Mouse (Mus musculus) adrenal gland (tissue): ENCODE data around the gene Fkbp14.

Experiments
- intact Hi-C: fragments of 180-260 bp; cut with DNase I; formaldehyde crosslinking; loops from one replicate; pipeline ENCODE4 v1.15.1; 2025
- long read RNA-seq, 2 experiments: library from polyadenylated mRNA; unstranded; transcript quantifications; one replicate each; pipeline ENCODE4 v2.0.0; 2020; ENCODE audit warnings: borderline replicate concordance in 1 of 2; ENCODE audit not compliant: insufficient replicate concordance in 1 of 2

Fkbp14 gene
- long read RNA-seq, experiment 1, transcript Fkbp14-201 (4 exons, 2,694 nt) = major isoform, 20 of 23 reads
- long read RNA-seq, experiment 1, partial matches to known transcripts = 1 of 23 reads
- long read RNA-seq, experiment 1, other reads (novel, unspliced or antisense) = 2 of 23 reads
- long read RNA-seq, experiment 2, transcript Fkbp14-201 (4 exons, 2,694 nt) = major isoform, 21 of 21 reads
- long read RNA-seq, experiment 2, partial matches to known transcripts = 0 of 21 reads
- long read RNA-seq, experiment 2, other reads (novel, unspliced or antisense) = 0 of 21 reads

DNA sequence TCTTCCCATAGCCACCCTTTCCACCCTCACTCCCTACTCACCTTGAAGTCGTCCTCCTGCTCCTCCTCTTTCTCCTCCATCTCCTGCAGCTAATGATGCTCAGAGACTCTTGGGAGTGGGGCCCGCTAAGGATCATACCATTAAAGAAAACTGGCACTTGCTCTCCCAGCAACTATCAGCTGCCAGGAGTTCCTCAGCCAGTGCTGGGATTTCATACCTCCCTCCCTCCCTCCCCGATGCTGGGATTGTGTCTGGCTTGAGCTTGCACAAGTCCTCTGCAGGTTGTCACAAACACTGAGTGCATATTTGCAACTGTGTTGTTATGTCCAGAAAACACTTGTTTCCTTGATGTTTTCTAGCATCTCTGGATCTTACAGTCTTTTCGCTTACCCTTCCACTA is at the start of gene Fkbp14:
TSS of gene Fkbp14 (minus strand) at position 101 of the 400 bp plus-strand sequence.
- intact Hi-C loops = loop anchor here (5.0 kb wide), 1 partner anchor 85 kb away; the partner anchor contains the start of gene Mturn

DNA sequence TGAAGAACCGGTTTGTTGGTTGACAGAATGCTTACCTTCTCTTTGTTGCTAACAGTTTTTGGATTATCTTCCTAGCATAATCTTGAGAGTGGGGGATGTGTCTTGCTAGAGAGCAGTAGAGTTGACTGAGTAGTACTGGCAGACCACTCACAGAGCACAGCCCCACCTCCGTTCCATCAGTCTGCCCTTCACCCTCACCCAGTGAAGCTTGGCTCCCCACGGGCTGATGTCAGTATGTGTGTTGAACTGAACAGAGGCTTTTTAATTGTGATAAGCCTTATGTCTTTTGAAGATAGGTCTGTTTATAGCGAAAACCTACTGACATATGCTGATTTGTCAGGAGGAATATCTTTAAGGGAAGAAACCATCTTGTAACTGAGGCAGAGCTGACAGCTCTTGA is 46.1 kb upstream of the Fkbp14 start:
- intact Hi-C loops = no loop called here

DNA sequence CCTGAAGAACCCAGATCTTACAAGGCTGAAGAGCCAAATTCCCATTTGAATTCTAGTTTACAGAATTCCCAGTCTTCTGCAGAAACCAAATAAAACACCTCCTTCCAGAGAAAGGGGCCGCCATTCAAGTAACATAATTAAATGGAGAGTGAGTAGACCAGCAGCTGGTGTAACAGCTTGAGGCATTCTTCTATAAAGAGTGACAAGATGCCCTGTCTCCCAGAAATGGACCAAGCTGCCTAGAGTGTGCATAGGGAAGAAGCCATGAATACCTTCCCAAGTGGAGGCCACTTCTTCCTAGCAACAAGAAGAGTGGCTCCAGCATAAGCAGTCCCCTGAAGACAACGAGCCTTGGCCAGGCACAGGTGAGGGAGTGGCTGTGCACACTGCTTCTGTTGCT is 44.8 kb upstream of the Fkbp14 start:
- intact Hi-C loops = no loop called here

DNA sequence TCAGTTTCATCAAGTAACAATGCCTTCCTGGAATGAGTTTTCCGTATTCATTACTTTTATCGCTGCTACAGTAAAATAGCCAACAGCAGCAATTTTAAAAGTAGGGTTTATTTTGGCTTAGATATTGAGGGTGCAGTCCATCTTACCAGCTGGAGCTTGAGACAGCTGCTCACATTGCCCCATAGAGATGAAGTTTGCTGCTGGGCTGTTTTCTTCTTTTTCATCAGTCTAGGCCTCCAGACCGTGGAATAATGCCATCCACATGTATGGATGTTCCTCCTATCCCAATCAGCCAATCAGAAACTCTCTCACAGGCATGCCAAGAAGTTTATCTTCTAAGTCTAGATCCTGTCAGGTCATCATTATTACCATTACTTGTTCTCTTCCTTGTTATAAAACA is 42.8 kb upstream of the Fkbp14 start:
- intact Hi-C loops = no loop called here

DNA sequence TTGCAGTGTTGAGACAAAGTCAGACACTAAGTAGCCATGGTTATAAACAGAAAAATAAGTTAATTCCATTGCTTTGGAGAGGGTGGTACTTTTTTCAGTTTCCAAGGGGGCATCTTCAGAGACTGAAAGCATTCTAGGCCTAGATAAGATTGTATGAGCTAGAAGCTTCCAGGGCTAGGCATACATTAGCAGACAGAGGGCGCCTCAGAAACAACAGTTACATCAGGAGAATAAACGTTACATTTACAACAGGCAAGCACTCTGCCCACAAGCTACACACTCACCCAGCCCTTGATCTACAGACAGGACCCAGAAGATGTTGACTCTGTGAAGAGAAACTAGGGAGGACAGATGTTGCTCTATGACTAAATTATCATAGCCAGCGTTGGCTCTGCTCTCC is 34.4 kb upstream of the Fkbp14 start:
- intact Hi-C loops = loop anchor here (2.0 kb wide), 1 partner anchor 45 kb away; no protein-coding TSS in a partner anchor

DNA sequence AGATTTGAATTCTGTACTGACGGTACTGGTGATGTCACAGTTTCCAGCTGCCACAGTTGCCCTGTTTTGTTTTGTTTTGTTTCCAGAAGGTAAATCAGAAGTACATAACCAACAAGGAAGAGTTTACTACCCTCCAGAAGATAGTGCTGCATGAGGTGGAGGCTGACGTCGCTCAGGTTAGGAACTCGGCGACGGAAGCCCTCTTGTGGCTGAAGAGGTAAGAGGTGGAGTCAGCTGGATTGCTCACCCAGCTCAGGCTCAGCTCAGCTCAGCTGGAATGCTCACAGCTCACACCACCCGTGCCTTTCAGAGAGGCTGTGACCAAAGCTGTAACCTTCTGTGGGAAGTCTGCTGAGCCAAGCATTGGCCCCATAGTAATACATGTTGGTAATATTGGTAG is 32.6 kb upstream of the Fkbp14 start:
- intact Hi-C loops = loop anchor here (2.0 kb wide), 1 partner anchor 43 kb away; no protein-coding TSS in a partner anchor

DNA sequence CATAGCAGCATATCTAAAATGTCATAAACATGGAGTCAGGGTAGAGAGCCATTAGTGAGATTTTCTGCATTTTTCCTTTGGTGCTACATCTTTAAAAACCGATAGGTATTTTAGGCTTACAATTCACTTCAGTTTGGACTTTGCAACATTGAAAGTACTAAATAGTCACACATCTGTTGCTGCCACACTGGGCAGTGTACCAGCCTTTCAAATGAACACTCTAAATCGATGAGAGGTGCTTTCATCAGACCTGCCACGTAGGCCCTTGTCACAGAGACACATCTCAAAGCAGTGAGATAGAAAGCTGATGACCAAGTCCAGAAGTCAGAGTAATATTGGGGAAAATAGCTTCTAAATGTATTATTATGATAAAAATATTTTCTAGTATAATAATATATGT is 31.3 kb upstream of the Fkbp14 start:
- intact Hi-C loops = no loop called here

DNA sequence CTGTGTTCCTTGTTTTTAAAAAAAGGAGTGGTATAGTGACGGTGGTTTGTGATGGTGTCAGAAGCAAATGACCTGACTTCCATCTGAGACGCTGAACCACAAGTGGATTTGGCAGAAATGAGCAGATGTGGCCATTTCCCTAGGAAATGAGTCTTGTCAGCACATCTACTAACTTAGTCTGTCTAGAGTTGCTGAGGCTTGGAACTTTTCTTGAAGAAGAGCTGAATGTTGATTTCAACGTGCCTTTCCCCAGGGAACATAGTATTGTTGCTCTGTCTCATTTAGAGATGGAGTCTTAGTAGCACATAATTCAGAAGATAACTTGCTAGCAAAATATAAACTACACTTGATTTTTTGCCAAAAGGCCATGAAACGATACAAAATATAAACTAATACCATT is 23.2 kb upstream of the Fkbp14 start:
- intact Hi-C loops = no loop called here

DNA sequence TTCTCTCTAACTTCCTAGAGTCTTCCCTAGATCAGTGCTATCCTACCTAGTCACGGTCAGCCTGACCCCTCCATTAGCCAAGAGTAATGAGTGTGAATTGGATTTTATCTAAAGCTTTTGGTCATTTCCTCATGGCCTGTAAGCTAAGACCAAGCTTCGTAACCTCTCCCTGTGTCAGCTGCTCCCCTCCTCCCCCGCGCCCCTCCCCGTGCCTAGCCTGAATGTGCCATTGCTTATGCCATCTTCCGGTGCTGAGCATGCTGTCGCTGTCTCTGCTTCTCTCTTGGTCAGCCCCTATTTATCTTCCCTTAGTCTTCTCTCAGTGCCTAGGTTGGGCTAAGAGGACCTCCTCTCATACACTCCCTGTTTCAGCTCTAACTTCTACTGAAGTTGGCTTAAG is 22.4 kb upstream of the Fkbp14 start:
- intact Hi-C loops = no loop called here

DNA sequence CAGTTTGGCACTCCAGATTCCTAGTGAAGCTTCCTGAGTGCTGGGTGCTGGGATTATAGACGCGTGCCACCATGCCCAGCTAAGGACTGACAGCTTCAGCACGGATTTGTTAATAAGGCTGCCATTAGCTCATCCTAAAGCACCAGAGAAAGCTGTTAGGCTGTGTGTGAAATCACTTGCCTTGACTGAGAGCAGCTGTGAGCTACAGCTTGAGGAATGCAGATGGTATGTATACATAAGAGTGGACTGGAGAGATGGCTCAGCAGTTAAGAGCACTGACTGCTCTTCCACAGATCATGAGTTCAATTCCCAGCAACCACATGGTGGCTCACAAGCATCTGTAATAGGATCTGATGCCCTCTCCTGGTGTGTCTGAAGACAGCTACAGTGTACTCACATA is 20.3 kb upstream of the Fkbp14 start:
- intact Hi-C loops = no loop called here

DNA sequence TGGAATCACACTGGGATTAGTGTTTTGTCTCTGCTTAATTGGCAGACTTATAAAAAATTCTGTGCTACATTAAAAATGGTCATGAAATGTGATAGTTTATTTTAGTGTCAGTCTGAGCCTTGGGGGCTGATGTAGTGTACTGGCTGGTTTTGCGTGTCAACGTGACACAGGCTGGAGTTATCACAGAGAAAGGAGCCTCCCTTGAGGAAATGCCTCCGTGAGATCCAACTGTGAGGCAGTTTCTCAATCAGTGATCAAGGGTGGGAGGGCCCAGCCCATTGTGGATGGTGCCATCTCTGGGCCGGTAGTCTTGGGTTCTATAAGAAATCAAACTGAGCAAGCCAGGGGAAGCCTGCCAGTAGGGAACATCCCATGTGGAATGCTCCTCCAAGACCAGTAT is 9.1 kb upstream of the Fkbp14 start:
- intact Hi-C loops = no loop called here

DNA sequence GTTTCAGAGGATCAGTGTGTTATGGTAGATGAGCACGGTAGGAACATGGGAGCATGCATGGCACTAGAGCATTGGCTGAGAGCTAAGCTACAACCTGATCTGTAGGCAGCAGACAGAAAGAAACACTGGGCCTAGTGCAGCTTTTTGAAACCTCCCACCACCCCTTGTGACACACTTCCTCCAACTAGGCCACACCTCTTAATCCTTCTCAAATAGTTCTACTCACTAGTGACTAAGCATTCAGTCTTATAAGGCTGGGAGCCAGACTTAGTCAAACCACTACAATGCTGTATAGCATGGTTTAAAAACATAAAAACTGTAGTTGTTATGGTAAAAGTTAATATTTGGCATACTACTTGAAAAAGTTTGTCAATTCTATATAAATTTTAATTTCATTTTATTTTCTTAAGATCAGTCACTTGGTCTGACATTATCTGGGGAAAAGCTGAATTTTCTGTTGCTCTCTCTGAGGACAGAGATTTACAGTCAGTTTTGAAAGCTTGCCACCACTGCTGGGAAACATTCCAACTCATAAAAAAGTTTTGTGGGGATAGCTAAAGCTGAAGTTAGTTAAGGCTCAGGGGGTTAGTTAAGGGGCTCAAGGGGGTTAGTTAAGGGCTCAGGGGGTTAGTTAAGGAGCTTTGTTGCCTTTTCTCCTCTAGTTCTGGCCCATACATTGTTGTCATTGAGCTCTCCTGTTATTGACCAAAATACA is 7.0 kb upstream of the Fkbp14 start:
- intact Hi-C loops = no loop called here

DNA sequence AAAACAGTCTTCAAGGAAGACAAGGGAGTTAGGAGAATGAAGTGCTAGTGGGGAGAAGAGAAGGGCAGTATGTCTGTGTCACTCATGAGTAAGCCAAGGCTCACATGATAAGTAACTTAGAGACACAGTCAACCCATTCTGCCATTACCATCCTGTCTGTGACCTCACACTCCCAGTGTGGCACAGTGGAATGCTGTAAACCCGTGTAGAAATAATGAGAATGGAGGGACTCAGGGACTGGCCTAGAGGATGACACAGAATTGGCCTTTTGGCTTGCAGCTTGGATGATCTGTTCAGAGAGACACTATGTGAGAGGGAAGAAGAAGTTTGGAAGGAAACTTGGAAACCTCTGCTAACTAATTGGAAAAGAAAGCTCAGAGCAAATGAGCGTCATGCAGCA is 5.8 kb upstream of the Fkbp14 start:
- intact Hi-C loops = no loop called here

DNA sequence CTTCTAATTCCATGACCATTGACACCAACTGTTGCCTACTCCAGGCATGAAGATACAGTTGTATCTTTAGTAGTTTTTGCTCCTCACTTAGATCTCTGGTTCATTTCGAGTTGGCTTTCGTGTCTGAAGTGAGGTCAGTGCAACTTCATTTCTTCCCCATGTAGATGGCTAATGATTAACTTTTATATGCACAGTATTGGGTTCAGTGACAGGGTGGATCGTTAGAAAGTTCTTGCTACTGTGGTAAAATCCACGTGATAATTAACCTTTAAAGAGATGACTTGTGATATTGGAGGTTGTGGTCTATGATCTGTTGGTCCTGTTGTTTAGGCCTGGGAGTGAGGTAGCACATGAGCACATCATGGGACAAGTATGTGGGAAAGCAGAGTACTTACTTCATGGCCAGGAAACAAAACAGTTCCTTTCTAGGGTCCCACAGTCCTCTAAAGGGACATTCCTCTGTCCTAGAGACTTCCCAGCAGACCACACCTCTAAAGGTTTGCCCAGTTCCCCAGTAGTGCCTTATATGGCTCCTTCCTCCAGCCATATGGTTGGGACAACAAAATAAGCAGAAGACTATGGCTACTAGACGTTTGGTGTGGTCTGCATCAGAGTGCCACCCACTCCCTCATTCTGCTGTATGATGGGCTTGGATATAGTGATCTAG is 3.7 kb upstream of the Fkbp14 start:
- intact Hi-C loops = no loop called here

DNA sequence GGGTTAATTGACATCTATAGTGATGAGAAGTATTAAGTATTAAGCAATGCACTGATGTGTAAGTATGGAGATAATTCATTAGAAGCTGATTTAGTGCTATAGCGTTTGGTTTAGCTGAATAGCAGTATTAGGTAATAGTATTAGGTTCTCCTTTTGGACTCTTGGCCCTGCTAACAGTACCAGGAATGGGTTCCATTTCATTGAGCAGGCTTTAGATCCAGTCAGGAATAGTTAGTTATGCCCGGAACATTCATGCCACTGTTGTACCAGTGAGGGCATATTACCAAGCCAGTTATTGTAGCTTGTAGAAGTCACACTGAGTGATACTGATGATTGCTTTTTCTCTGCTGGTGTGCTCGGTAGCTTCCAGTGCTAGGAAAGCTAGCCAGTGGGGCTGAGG is 603 bp upstream of the Fkbp14 start:
- intact Hi-C loops = loop anchor here (5.0 kb wide), 1 partner anchor 85 kb away; the partner anchor contains the start of gene Mturn

DNA sequence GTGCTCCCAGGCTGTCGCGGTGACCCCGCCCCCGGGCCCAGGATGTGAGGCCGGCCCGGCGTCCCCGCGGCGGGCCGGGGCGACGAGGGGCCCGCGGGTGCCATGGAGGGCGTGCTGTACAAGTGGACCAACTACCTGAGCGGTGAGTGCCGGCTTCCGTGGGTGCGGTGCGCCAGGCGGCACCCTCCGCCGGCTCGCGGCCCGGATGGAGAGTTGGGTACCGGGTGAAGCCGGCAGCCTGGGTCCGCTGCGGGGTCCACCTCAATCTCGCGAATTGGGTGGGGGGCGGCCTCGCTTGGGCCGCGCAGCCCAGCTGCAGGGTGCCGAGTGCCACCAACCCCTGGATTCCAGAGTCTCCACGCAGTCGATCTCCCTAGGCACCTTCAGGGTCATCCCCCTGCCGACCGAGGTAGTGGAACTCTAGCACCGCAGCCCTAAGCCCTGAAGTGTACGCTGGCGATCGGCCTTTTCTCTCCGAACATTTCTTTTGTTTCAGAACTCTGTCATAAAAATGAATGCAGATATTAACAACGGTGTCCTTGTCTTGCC is 1.7 kb downstream of the Fkbp14 start:
- intact Hi-C loops = loop anchor here (5.0 kb wide), 1 partner anchor 87 kb away; the partner anchor contains the start of gene Mturn

DNA sequence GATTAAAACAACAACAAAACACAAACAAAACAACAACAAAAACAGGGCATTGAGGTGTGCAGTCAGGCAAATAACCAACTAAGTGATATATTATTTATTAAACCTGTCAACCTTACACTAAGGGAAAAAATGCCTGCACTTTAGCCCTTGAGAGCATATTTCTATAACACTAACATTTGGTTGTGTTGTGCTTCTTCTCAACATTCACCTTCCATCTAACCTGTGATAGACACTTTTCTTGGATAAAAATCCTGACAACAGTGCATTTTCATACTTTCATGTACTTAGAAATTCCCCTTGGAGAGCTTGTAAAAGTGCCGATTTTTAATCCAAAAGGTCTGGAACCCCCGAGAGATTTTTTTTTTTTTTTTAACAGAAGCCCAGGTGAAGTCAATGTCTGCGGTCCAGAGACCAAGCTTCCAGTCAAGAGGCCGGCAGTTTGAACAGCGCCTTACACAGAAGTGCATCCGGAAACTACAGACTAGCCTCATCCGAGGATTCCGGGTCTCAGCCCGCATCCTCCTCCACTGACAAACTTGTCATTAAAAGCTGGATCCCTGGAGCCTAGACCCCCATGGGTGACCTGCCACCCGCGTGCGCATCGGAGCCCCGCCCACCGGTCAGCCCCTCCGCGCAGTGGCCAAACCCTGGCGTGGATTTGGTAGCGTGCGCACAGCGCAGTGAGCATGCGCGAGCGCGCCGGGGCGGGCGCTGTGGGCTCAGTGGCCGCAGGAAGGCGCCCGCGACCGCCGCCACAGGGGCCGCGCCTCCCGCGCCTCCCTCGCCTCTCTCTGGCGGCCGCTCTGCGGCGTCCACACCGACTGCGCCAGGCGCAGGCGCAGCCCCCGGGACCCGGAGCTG is 2.4 kb downstream of the Fkbp14 start, which contains the start of gene Plekha8:
TSS of gene Plekha8 (plus strand) at position 643 of the 861 bp plus-strand sequence.
- intact Hi-C loops = loop anchor here (5.0 kb wide), 1 partner anchor 88 kb away; the partner anchor contains the start of gene Mturn

DNA sequence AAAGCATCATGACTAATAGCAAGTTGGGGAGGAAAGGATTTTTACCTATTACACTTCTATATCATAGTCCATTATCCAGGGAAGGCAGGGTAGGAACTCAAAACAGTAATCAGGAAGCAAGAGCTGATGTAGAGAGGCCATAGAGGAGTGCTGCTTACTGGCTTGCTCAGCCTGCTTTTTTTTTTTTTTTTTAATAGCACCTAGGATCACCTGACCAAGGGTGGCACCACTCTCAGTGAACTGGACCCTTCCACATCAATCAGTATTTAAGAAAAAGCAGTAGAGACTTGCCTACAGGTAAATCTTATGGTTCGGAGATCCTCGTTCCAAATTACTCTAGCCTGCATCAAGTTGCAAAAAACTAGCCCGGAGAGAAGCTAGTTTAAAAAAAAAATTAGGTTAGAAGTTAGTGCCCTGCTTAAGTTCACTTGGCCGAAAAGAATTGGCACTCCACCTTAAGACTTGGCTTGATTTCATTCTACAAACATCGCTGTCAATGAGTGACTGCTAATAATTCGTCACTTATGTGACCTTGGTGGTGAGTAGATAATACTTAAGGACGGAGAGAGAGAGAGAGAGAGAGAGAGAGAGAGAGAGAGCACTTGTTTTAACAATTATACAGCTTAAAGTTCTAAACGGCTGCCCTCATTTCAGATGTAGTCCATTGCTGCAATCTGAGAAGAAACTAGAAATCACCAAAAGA is 3.2 kb downstream of the Fkbp14 start:
- intact Hi-C loops = no loop called here

DNA sequence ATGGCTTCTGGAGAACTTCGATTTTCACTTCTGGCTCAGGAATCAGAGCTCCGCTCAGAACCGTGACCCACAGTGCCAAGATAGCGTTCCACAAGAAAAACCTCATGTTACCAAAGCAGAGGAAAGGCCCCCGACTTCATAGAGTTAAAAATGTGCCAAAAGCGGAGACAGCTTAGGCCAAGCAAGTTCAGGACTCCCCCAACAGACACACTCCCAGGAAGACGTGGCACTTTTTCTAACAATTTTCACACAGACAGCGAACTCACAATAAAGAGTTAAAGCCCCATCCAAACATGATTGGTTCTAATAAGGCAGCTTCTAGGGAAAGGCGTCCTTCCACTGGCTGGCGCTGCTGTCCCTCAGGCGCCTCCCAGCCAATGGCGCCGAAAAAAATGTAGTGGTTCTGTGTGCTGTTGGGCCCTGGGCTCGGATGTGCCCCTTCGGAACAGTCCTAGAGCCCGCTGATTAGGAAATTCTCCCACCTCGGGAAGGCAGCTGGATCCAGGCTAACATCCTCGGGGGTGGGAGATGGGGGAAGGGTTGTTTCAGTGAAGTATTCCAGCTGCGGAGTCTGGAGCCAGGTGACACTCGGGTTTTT is 4.1 kb downstream of the Fkbp14 start:
- intact Hi-C loops = no loop called here

DNA sequence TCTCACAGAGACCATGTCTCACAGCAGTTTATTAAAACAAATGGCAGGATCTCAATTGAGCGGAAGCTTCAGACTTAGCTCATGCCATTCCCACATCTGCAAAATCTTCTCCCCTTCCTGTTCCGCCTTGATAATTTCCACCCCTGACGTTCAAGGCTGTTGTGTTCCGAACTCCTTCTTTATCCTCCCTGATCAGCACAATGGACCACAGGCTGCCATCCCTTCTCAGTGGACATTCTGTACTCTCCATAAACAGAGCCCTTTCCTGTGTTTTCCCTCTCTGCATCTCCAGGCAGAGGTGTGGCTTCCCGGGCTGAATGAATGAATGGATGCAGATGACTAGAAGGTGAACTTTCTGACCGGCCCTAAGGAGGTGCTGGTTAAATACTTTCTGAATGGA is 5.3 kb downstream of the Fkbp14 start:
- intact Hi-C loops = no loop called here
